Mouse (Mus musculus): ENCODE results near the gene Grm7. TPM values are rescaled to one million over a fixed set of nuclear protein-coding genes. Genes with fewer than 3 reads are reported as not detected.

Gene Grm7
- polyA plus RNA-seq (2012; rRNA removed) = 0.06 and 0.13 TPM in 2 replicates

GRCm38 (mm10) chr6:110645411-110646361 is at the start of gene Grm7:
TSS of gene Grm7 (plus strand) at chr6:110645581.
- no peaks in the 10 kb centered on the region for H3K27me3 ChIP-seq (ENCODE audit: control insufficient read depth, insufficient read depth, low read length)
- H3K4me1 ChIP-seq (replicated peaks; ENCODE audit: control insufficient read depth, insufficient read depth, low read length) = no peaks in the 10 kb centered on the region
- TF ChIP-seq CTCF (IDR thresholded peaks at IDR 0.05; ENCODE audit: borderline replicate concordance, control insufficient read depth, extremely low read depth, insufficient read depth, low read length, poor library complexity) (no peak), POLR2A (IDR thresholded peaks at IDR 0.05; ENCODE audit: control insufficient read depth, extremely low read depth, insufficient read depth, low read length, poor library complexity) (no peak)
- no peak within 1 kb of the TSS for H3K4me3 ChIP-seq (ENCODE audit: control insufficient read depth, insufficient read depth, low read length)
- H3K36me3 ChIP-seq (ENCODE audit: control insufficient read depth, insufficient read depth, low read length) = no peaks in the 10 kb centered on the region
- no peak within 1 kb of the TSS for H3K27ac ChIP-seq (ENCODE audit: control insufficient read depth, insufficient read depth, low read length)
- DNase-seq = no peak
- 9% methylated on average over 65 of the region's 65 CpGs for WGBS

GRCm38 (mm10) chr6:110645041-110645410 is 355 bp upstream of the Grm7 start:
- no peaks in the 10 kb centered on the region for H3K36me3 ChIP-seq (ENCODE audit: control insufficient read depth, insufficient read depth, low read length)
- WGBS = 4% methylated on average over 7 of the region's 7 CpGs
- no peak overlapping the region for H3K27ac ChIP-seq (ENCODE audit: control insufficient read depth, insufficient read depth, low read length)
- DNase-seq = no peak
- H3K4me1 ChIP-seq (replicated peaks; ENCODE audit: control insufficient read depth, insufficient read depth, low read length) = no peaks in the 10 kb centered on the region
- H3K4me3 ChIP-seq (ENCODE audit: control insufficient read depth, insufficient read depth, low read length) = no peak overlapping the region
- TF ChIP-seq POLR2A (IDR thresholded peaks at IDR 0.05; ENCODE audit: control insufficient read depth, extremely low read depth, insufficient read depth, low read length, poor library complexity) (no peak), CTCF (IDR thresholded peaks at IDR 0.05; ENCODE audit: borderline replicate concordance, control insufficient read depth, extremely low read depth, insufficient read depth, low read length, poor library complexity) (no peak)
- no peaks in the 10 kb centered on the region for H3K27me3 ChIP-seq (ENCODE audit: control insufficient read depth, insufficient read depth, low read length)

GRCm38 (mm10) chr6:110646901-110647300 is 1.5 kb downstream of the Grm7 start:
- H3K4me1 ChIP-seq (replicated peaks; ENCODE audit: control insufficient read depth, insufficient read depth, low read length) = no peaks in the 10 kb centered on the region
- no peak overlapping the region for H3K27ac ChIP-seq (ENCODE audit: control insufficient read depth, insufficient read depth, low read length)
- no peak for TF ChIP-seq POLR2A (IDR thresholded peaks at IDR 0.05; ENCODE audit: control insufficient read depth, extremely low read depth, insufficient read depth, low read length, poor library complexity)
- no peak for TF ChIP-seq CTCF (IDR thresholded peaks at IDR 0.05; ENCODE audit: borderline replicate concordance, control insufficient read depth, extremely low read depth, insufficient read depth, low read length, poor library complexity)
- no peak overlapping the region for H3K4me3 ChIP-seq (ENCODE audit: control insufficient read depth, insufficient read depth, low read length)
- no peaks in the 10 kb centered on the region for H3K36me3 ChIP-seq (ENCODE audit: control insufficient read depth, insufficient read depth, low read length)
- no peaks in the 10 kb centered on the region for H3K27me3 ChIP-seq (ENCODE audit: control insufficient read depth, insufficient read depth, low read length)
- no peak for DNase-seq
- WGBS = 6% methylated on average over 12 of the region's 12 CpGs

- no peak overlapping the region for H3K4me3 ChIP-seq (ENCODE audit: control insufficient read depth, insufficient read depth, low read length)
- no peaks in the 10 kb centered on the region for H3K36me3 ChIP-seq (ENCODE audit: control insufficient read depth, insufficient read depth, low read length)
- DNase-seq = no peak
- no peak overlapping the region for H3K27ac ChIP-seq (ENCODE audit: control insufficient read depth, insufficient read depth, low read length)
- H3K4me1 ChIP-seq (replicated peaks; ENCODE audit: control insufficient read depth, insufficient read depth, low read length) = no peaks in the 10 kb centered on the region
- no peaks in the 10 kb centered on the region for H3K27me3 ChIP-seq (ENCODE audit: control insufficient read depth, insufficient read depth, low read length)
- no peak for TF ChIP-seq CTCF (IDR thresholded peaks at IDR 0.05; ENCODE audit: borderline replicate concordance, control insufficient read depth, extremely low read depth, insufficient read depth, low read length, poor library complexity)
- TF ChIP-seq POLR2A (IDR thresholded peaks at IDR 0.05; ENCODE audit: control insufficient read depth, extremely low read depth, insufficient read depth, low read length, poor library complexity) = no peak
- 93% methylated on average over 1 of the region's 1 CpGs for WGBS
Observed at GRCm38 (mm10) chr6:110649227-110649626, 3.8 kb downstream of the Grm7 start.

GRCm38 (mm10) chr6:110653361-110654001 is 8.1 kb downstream of the Grm7 start:
- 90% methylated on average over 5 of the region's 5 CpGs for WGBS
- no peak overlapping the region for H3K4me3 ChIP-seq (ENCODE audit: control insufficient read depth, insufficient read depth, low read length)
- no peak for DNase-seq

GRCm38 (mm10) chr6:110664436-110664835 is 19.1 kb downstream of the Grm7 start:
- H3K36me3 ChIP-seq (ENCODE audit: control insufficient read depth, insufficient read depth, low read length) = no peaks in the 10 kb centered on the region
- H3K4me1 ChIP-seq (replicated peaks; ENCODE audit: control insufficient read depth, insufficient read depth, low read length) = no peaks in the 10 kb centered on the region
- no peak overlapping the region for H3K4me3 ChIP-seq (ENCODE audit: control insufficient read depth, insufficient read depth, low read length)
- WGBS = 78% methylated on average over 1 of the region's 1 CpGs
- DNase-seq = no peak
- no peak overlapping the region for H3K27ac ChIP-seq (ENCODE audit: control insufficient read depth, insufficient read depth, low read length)
- TF ChIP-seq CTCF (IDR thresholded peaks at IDR 0.05; ENCODE audit: borderline replicate concordance, control insufficient read depth, extremely low read depth, insufficient read depth, low read length, poor library complexity) = no peak
- no peaks in the 10 kb centered on the region for H3K27me3 ChIP-seq (ENCODE audit: control insufficient read depth, insufficient read depth, low read length)

More at GRCm38 (mm10) chr6:110653361-110654001, 8.1 kb downstream of the Grm7 start:
- TF ChIP-seq CTCF (IDR thresholded peaks at IDR 0.05; ENCODE audit: borderline replicate concordance, control insufficient read depth, extremely low read depth, insufficient read depth, low read length, poor library complexity) = no peak
- TF ChIP-seq POLR2A (IDR thresholded peaks at IDR 0.05; ENCODE audit: control insufficient read depth, extremely low read depth, insufficient read depth, low read length, poor library complexity) = no peak
- no peaks in the 10 kb centered on the region for H3K4me1 ChIP-seq (replicated peaks; ENCODE audit: control insufficient read depth, insufficient read depth, low read length)
- no peak overlapping the region for H3K27ac ChIP-seq (ENCODE audit: control insufficient read depth, insufficient read depth, low read length)
- no peaks in the 10 kb centered on the region for H3K27me3 ChIP-seq (ENCODE audit: control insufficient read depth, insufficient read depth, low read length)
- no peaks in the 10 kb centered on the region for H3K36me3 ChIP-seq (ENCODE audit: control insufficient read depth, insufficient read depth, low read length)
